Mouse (Mus musculus) lung, postnatal 0 days (tissue): ENCODE measurements at regions not wholly inside any gene's neighbourhood (a gene's known extent, or its start where the extent isn't known, plus 50 kb on each side); places are given as distances from the start of the nearest gene placed in this dataset.
A peak's percentile ranks its signal among the peaks of the same experiment; 100 is the strongest.

Experiments
- ATAC-seq: fragments of 200-750 bp; cut with Nextera tagmentation; 2 replicates; pipeline ENCODE4 v1.8.0; 2017; ENCODE audit warnings: moderate library complexity
- DNase-seq: peaks from one replicate; pipeline ENCODE4 v3.0.0-alpha.2; 2016; ENCODE audit warnings: low spot score
- H3K27ac ChIP-seq: fragments of 300-500 bp; sonication (generic); 2 replicates; pipeline ENCODE4 v1.5.1; 2014; ENCODE audit warnings: antibody characterized with exemption, mild to moderate bottlenecking, low read length, mixed read lengths
- H3K27me3 ChIP-seq: fragments of 300-500 bp; sonication (generic); replicated peaks from 2 replicates; pipeline ENCODE4 v1.6.1; 2014; ENCODE audit warnings: low read length, mixed read lengths; ENCODE audit not compliant: insufficient read depth
- H3K36me3 ChIP-seq: fragments of 300-500 bp; sonication (generic); 2 replicates; pipeline ENCODE4 v1.6.1; 2014; ENCODE audit warnings: low read length, mixed read lengths; ENCODE audit not compliant: insufficient read depth
- H3K4me1 ChIP-seq: fragments of 300-500 bp; sonication (generic); 2 replicates; pipeline ENCODE4 v1.6.1; 2014; ENCODE audit warnings: antibody characterized with exemption, low read depth, low read length, mixed read lengths; ENCODE audit not compliant: insufficient read depth
- H3K4me2 ChIP-seq: fragments of 300-500 bp; sonication (generic); replicated peaks from 2 replicates; pipeline ENCODE4 v1.6.1; 2014; ENCODE audit warnings: low read depth, mild to moderate bottlenecking, low read length, moderate library complexity, mixed read lengths
- H3K4me3 ChIP-seq: fragments of 300-500 bp; sonication (generic); 2 replicates; pipeline ENCODE4 v1.5.1; 2014; ENCODE audit warnings: low read depth, low read length
- H3K9ac ChIP-seq: fragments of 300-500 bp; sonication (generic); replicated peaks from 2 replicates; pipeline ENCODE4 v1.6.1; 2014; ENCODE audit warnings: low read depth, mild to moderate bottlenecking
- H3K9me3 ChIP-seq: fragments of 300-500 bp; sonication (generic); 2 replicates; pipeline ENCODE4 v1.6.1; 2016; ENCODE audit warnings: low read length, mixed read lengths
- CTCF ChIP-seq: IDR thresholded peaks from 2 replicates; pipeline ENCODE4 v1.5.1; 2016; ENCODE audit warnings: antibody characterized with exemption, mild to moderate bottlenecking
- EP300 ChIP-seq: IDR thresholded peaks from 2 replicates; pipeline ENCODE4 v1.6.1; 2016; ENCODE audit warnings: antibody characterized with exemption, mild to moderate bottlenecking, control low read depth
- WGBS: fragments of 180-500 bp; shearing (Covaris S2); extraction: QIAGEN DNeasy Blood & Tissue Kit; methylation state at CpG from one replicate; pipeline ENCODE4 v1.1.7; 2014; 5-methylcytosine and 5-hydroxymethylcytosine counted together

DNA sequence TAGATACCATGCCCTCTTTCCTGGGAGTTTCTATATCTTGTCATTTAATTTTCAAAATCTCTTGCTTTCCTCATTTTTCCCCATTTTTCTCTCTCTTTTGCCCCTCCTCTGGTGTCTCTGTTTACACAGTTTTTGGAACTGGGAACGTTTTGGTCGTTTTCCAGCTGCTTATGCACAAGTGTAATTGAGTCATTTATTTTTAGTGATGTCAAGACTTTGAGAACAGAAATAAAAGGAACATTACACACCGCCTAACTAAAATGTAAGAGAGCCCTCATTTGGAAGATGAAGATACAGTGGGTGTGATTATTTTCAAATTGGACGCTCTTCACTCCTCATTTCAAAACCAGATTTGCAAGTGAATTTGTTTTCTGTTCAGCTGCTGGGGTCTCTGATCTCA lies 176.0 kb upstream of the Zfp462 start:
- WGBS: 38% methylated on average over 4 of the region's 4 CpGs

GRCm38 (mm10) chr4:54774066-54774465 lies 170.8 kb upstream of the Zfp462 start:
- ATAC-seq: no peak
- H3K9ac ChIP-seq: no peak overlapping the region
- H3K27me3 ChIP-seq: no peaks in the 10 kb centered on the region
- H3K36me3 ChIP-seq: no peaks in the 10 kb centered on the region
- H3K4me1 ChIP-seq: no peaks in the 10 kb centered on the region
- no peak overlapping the region for H3K27ac ChIP-seq
- H3K4me2 ChIP-seq: no peak overlapping the region
- 67% methylated on average over 4 of the region's 4 CpGs for WGBS
- no peaks in the 10 kb centered on the region for H3K9me3 ChIP-seq
- TF ChIP-seq EP300: no peak
- no peak for TF ChIP-seq CTCF
- no peak for DNase-seq
- H3K4me3 ChIP-seq: no peak overlapping the region

More for the DNA sequence above, 176.0 kb upstream of the Zfp462 start:
- Histone ChIP-seq H3K36me3 (no peaks in the 10 kb centered on the region), H3K27me3 (no peaks in the 10 kb centered on the region), H3K4me2 (no peak overlapping the region), H3K27ac (no peak overlapping the region), H3K4me1 (no peaks in the 10 kb centered on the region), H3K9ac (no peak overlapping the region), H3K9me3 (no peaks in the 10 kb centered on the region), H3K4me3 (no peak overlapping the region)
- ATAC-seq (no peak), DNase-seq (peak; percentile 8)
- TF ChIP-seq EP300: no peak
- no peak for TF ChIP-seq CTCF

- Histone ChIP-seq H3K4me3 (no peak overlapping the region), H3K9ac (no peak overlapping the region), H3K27ac (no peak overlapping the region), H3K4me2 (no peak overlapping the region), H3K27me3 (no peaks in the 10 kb centered on the region), H3K36me3 (no peaks in the 10 kb centered on the region), H3K4me1 (no peaks in the 10 kb centered on the region), H3K9me3 (no peaks in the 10 kb centered on the region)
- no peak for TF ChIP-seq CTCF
- TF ChIP-seq EP300: no peak
- ATAC-seq: no peak
- no peak for DNase-seq
Observed at GRCm38 (mm10) chr4:54774717-54775116, 170.1 kb upstream of the Zfp462 start.

DNA sequence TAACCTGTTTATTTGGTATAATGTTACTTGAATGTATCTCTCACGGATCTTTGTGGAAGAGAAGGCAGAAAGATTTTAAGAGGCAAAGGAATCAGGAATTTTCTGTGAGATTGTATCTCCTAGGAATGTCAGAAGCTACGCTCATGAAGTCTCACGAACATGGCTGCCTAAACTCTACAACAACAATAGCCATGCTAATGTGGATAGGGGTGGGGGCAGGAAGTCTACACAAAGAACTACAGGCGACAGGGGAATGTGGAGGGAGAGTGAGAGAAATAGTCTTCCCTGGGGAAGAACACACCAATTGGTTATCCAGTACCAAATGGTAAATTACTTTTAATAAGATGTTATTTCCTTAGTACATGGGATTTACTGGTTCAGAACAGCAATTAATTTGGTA lies 164.3 kb upstream of the Zfp462 start:
- no peak overlapping the region for H3K9ac ChIP-seq
- H3K4me1 ChIP-seq: no peaks in the 10 kb centered on the region
- no peak for TF ChIP-seq CTCF
- no peak for TF ChIP-seq EP300
- no peaks in the 10 kb centered on the region for H3K9me3 ChIP-seq
- H3K4me2 ChIP-seq: no peak overlapping the region
- H3K27ac ChIP-seq: no peak overlapping the region
- 57% methylated on average over 4 of the region's 4 CpGs for WGBS
- DNase-seq (no peak), ATAC-seq (no peak)
- H3K4me3 ChIP-seq: no peak overlapping the region
- no peaks in the 10 kb centered on the region for H3K27me3 ChIP-seq
- H3K36me3 ChIP-seq: no peaks in the 10 kb centered on the region

DNA sequence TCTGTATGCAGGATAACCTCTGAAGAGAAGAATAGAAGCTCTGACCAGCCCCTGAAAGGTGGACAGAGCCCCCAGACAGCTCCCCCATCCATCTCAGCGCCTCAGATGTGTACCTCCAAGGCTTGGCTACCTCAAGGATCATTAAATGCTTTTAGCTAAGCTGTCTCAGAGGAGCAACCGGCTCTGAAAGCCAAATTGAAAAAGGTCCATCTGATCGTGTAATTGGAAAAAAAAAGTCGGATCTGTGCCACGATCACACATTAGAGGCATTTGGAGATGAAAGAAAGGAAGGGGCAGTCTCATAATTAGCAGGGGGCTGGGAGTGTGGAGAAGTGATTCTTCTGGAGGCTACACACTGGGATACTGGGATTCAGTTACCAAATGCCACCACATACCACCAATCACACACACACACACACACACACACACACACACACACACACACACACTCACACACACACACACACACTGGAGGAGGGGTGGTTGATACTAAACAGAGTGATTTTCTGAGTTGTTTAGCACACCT lies 153.6 kb upstream of the Zfp462 start:
- Histone ChIP-seq H3K4me3 (no peak overlapping the region), H3K27ac (no peak overlapping the region), H3K9me3 (no peaks in the 10 kb centered on the region), H3K4me1 (no peaks in the 10 kb centered on the region), H3K27me3 (no peaks in the 10 kb centered on the region), H3K9ac (no peak overlapping the region), H3K36me3 (no peaks in the 10 kb centered on the region), H3K4me2 (no peak overlapping the region)
- ATAC-seq (no peak), DNase-seq (no peak)
- TF ChIP-seq EP300 (no peak), CTCF (no peak)
- WGBS: 67% methylated on average over 5 of the region's 5 CpGs

DNA sequence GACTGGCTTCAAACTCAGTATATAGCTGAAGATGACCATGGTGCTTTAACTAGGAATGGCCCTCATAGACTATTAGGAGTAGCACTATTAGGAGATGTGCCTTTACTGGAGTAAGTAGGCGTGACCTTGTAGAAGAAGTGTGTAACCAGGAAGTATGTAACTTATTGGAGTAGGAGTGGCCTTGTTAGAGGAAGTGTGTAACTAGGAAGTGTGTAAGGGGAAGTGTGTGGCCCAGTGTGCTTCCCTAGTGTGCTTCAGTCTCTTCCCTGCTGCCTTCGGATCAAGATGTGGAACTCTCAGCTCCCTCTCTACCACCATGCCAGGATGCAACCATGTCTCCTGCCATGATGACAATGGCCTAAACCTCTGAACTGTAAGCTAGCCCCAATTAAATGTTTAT lies 151.0 kb upstream of the Zfp462 start:
- no peaks in the 10 kb centered on the region for H3K27me3 ChIP-seq
- H3K36me3 ChIP-seq: no peaks in the 10 kb centered on the region
- H3K4me1 ChIP-seq: no peaks in the 10 kb centered on the region
- ATAC-seq (no peak), DNase-seq (no peak)
- H3K9me3 ChIP-seq: no peaks in the 10 kb centered on the region
- H3K4me3 ChIP-seq: no peak overlapping the region
- no peak overlapping the region for H3K9ac ChIP-seq
- no peak overlapping the region for H3K4me2 ChIP-seq
- H3K27ac ChIP-seq: no peak overlapping the region
- 98% methylated on average over 2 of the region's 2 CpGs for WGBS
- TF ChIP-seq EP300 (no peak), CTCF (no peak)

DNA sequence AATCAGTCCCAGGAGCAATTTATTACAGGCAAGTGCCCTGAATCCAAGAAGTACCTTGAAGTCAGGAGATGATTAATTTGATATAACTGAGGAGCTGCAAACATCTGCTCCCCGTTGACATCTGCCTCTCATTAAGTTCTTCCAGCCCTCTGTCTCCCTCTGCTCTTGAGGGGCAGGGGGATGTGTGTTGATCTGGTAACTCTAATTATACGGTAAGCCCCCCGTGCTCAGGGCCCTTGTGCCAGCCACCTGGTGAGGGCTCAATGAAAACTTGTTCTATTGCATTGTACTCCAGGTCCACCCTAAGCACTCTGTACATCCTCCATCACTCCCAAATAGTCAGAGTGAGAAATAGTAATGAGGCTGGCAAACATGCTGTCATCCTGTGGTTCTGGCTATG lies 149.6 kb upstream of the Zfp462 start:
- ATAC-seq (no peak), DNase-seq (no peak)
- TF ChIP-seq EP300: no peak
- H3K9ac ChIP-seq: no peak overlapping the region
- no peak overlapping the region for H3K27ac ChIP-seq
- no peaks in the 10 kb centered on the region for H3K4me1 ChIP-seq
- no peaks in the 10 kb centered on the region for H3K36me3 ChIP-seq
- no peak overlapping the region for H3K4me3 ChIP-seq
- 48% methylated on average over 3 of the region's 3 CpGs for WGBS
- H3K27me3 ChIP-seq: no peaks in the 10 kb centered on the region
- no peak overlapping the region for H3K4me2 ChIP-seq
- no peaks in the 10 kb centered on the region for H3K9me3 ChIP-seq
